Mouse (Mus musculus): ENCODE measurements around the gene Nusap1. TPM values are rescaled to one million over a fixed set of nuclear protein-coding genes. Genes with fewer than 3 reads are reported as not detected.

Nusap1 gene
- polyA plus RNA-seq, 1 experiment from 2014 or later = 121 TPM

Other genes with a start within 250 kb of the Nusap1 start
- 3.9 and 4.3 TPM in 2 replicates for gene Ino80, start 140.6 kb upstream of the Nusap1 start, polyA plus RNA-seq (2014; fragmentation: Nextera tagmentation; extraction: Ambion mirVana)
- gene Exd1, start 70.7 kb upstream of the Nusap1 start, polyA plus RNA-seq (2014; fragmentation: Nextera tagmentation; extraction: Ambion mirVana) = 0.20 and 0.69 TPM in 2 replicates
- 56.2 and 61.4 TPM in 2 replicates for gene Chp1, start 70.6 kb upstream of the Nusap1 start, polyA plus RNA-seq (2014; fragmentation: Nextera tagmentation; extraction: Ambion mirVana)
- 38.0 and 38.5 TPM in 2 replicates for gene Oip5, start 171 bp downstream of the Nusap1 start, polyA plus RNA-seq (2014; fragmentation: Nextera tagmentation; extraction: Ambion mirVana)
- 40.3 and 47.6 TPM in 2 replicates for gene Ndufaf1, start 44.5 kb downstream of the Nusap1 start, polyA plus RNA-seq (2014; fragmentation: Nextera tagmentation; extraction: Ambion mirVana)
- 32.1 and 34.5 TPM in 2 replicates for gene Rtf1, start 56.8 kb downstream of the Nusap1 start, polyA plus RNA-seq (2014; fragmentation: Nextera tagmentation; extraction: Ambion mirVana)
- 1.2 and 1.4 TPM in 2 replicates for gene Itpka, start 124.0 kb downstream of the Nusap1 start, polyA plus RNA-seq (2014; fragmentation: Nextera tagmentation; extraction: Ambion mirVana)
- 0.05 TPM in 1 of 2 replicates, not detected in the other for gene Ltk, start 142.1 kb downstream of the Nusap1 start, polyA plus RNA-seq (2014; fragmentation: Nextera tagmentation; extraction: Ambion mirVana)
- gene Rpap1, start 169.2 kb downstream of the Nusap1 start, polyA plus RNA-seq (2014; fragmentation: Nextera tagmentation; extraction: Ambion mirVana) = 18.2 and 22.8 TPM in 2 replicates
- 19.1 and 22.6 TPM in 2 replicates for gene Tyro3, start 179.4 kb downstream of the Nusap1 start, polyA plus RNA-seq (2014; fragmentation: Nextera tagmentation; extraction: Ambion mirVana)